Mouse (Mus musculus): ENCODE measurements around the gene Rab29. TPM values are rescaled to one million over a fixed set of nuclear protein-coding genes. Genes with fewer than 3 reads are reported as not detected.
"Not testable (repeated sequence)": the region's sequence is repeated elsewhere in the genome, so short reads cannot be mapped to it uniquely, and the experiment has no call there.

The Rab29 gene
- total RNA-seq, 2 experiments from 2014 or later = 7.2 to 9.1 TPM

DNA sequence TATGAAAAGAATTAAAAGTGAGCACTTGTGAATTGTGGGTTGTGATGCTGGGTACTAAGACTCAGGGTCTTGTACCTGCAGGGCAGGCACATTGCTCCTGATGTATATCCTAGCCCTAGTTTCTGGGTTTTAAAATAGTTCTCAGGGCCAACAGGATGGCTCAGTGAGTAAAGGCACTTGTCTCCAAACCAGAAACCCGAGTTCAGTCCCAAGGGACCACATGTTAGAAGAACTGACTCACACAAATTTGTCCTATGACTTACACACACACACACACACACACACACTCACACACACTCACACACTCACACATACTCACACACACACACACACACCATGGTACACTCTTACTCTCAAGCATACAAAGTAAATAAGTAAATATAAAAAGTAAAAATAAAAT, 5.8 kb downstream of the Rab29 start:
- TF ChIP-seq CTCF (conservative IDR thresholded peaks at IDR 0.05) = no peak
- Histone ChIP-seq H3K4me3 (no peak overlapping the region), H3K27ac (no peak overlapping the region)
- no peak for DNase-seq (ENCODE audit: low spot score in 2 of 2)

DNA sequence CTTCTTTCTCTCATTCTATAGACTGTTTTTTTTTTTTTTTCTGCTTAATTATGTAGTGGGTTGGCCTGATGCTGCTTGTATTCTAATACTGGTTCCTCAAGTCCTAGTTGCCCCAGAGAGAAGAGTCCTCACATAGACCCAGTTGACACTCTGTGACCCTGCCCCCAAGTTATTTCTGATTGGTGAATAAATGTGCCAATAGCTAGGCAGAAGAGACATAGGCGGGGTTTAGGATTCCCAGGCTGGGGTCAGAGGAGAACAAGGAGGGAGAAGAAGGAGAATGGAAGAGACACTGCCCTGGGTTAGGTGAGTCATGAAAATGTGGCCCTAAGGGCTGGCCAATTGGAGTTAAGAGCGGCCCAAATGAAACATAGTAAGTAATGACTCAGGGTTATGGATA, 12.8 kb downstream of the Rab29 start:
- no peak for TF ChIP-seq CTCF (conservative IDR thresholded peaks at IDR 0.05)
- no peak for DNase-seq (ENCODE audit: low spot score in 2 of 2)

DNA sequence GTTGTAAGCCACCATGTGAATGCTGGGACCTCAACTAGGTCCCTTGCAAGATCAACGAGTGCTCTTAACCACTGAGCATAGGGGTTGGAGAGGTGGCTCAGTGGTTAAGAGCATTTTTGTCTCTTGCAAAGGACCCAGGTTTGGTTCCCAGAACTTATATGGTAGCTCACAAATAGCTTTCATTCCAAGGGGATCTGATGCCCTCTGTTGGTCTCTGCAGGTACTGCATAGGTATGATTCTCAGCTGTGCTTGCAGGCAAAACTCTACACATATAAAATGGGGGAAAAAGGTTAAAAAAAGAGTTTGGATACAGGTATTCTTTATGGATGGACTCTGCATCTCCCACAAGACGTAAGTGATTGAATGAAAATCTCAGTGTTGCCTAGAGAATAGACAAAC, 15.8 kb downstream of the Rab29 start:
- DNase-seq (ENCODE audit: low spot score in 2 of 2) = no peak
- H3K4me3 ChIP-seq = no peak overlapping the region
- TF ChIP-seq CTCF (conservative IDR thresholded peaks at IDR 0.05) = peak; percentile 74
- no peak overlapping the region for H3K27ac ChIP-seq

More for the DNA sequence above, 12.8 kb downstream of the Rab29 start:
- Histone ChIP-seq H3K27ac (no peak overlapping the region), H3K4me3 (no peak overlapping the region)

DNA sequence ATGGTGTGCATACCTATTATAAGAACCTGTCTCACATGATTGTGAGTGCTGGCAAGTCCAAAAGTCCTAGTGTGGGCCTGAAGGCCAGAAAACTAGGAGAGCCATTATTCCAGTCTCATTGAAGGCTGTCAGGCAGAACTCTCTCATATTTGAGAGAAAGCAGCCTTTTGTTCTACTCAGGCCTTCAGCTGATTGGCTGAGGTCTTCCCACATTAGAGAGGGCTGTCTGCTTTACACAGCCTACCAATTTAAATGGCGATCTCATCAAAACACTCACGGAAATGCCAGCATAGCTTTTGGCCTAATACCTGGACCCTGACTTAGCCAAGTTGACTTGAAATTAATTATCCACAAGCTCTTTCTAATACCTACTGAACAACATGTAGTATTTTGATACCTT, 19.1 kb downstream of the Rab29 start:
- no peak for DNase-seq (ENCODE audit: low spot score in 2 of 2)
- Histone ChIP-seq H3K27ac (peak overlapping the region; percentile 62), H3K4me3 (no peak overlapping the region)
- TF ChIP-seq CTCF (conservative IDR thresholded peaks at IDR 0.05) = no peak

DNA sequence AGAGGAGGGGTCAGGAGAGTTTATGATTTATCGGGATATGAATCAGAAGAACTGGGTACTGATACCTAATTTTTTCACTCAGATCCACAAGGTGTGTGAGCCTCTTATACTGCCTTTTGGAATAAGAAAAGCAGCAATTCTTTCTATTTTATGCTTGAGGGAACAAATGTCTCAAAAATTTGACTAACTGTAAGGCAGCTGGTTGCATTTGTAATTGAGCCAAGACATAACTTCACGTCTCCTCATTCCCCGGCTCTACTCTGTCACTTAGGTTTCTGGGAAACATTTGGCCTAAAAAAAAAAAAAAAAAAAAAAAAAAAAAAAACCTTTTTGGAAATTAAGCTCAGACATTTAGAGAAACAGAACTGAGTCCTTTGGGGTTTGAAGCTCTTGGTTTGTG, 19.6 kb downstream of the Rab29 start:
- DNase-seq (ENCODE audit: low spot score in 2 of 2) = peak in 1 of 2 experiments; percentile 30
- TF ChIP-seq CTCF (conservative IDR thresholded peaks at IDR 0.05) = no peak
- H3K4me3 ChIP-seq = no peak overlapping the region
- peak overlapping the region; percentile 62 for H3K27ac ChIP-seq

DNA sequence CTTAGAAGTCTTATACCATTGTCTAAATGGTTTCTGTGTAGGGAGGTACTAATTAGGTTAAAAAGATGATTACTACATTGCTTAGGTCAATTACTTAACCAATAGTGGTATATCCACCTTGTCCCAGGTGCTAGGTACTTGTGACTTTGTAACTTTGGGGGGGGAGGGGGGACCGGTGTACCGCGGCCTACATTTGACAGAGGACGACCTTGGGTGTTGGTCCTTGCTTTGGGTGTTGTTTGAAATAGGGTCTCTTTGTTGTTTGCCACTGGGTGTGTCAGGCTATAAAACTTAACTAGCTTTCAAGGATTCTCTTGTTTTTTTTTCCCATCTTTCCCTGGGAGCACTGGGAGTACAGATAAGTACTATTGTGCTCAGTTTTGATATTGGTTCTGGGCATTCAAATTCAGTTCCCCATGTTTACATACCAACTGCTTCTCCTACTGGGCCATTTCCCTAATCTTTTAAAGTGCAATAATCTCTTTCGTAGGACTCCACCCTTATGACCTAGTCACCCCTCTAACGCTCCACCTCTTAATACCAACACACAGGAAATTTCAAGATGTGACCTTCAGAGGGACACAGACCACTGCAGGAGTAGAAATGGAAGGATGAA, 23.1 kb downstream of the Rab29 start:
- DNase-seq (ENCODE audit: low spot score in 2 of 2) = no peak
- Histone ChIP-seq H3K27ac (no peak overlapping the region), H3K4me3 (no peak overlapping the region)
- no peak for TF ChIP-seq CTCF (conservative IDR thresholded peaks at IDR 0.05)

DNA sequence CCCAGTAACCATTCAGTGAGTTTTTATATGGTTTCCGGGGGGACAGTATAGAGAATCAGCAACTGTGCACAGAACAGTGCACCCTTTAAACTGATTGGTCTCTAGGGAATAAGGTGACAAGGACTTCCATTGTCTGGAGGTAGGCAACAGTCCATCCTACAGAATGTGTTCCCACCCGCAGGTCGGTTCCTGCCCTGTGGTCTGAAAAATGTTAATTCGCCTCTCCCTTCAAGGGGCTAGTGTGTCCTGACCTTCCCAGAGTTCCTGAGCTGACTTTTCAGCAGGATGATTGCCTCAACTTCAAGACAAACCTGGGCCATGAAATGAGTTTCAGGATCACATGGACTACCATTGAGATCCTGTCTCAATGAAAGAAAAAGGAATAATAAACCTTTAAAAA, 24.4 kb downstream of the Rab29 start:
- TF ChIP-seq CTCF (conservative IDR thresholded peaks at IDR 0.05) = no peak
- H3K4me3 ChIP-seq = no peak overlapping the region
- no peak overlapping the region for H3K27ac ChIP-seq
- no peak for DNase-seq (ENCODE audit: low spot score in 2 of 2)

DNA sequence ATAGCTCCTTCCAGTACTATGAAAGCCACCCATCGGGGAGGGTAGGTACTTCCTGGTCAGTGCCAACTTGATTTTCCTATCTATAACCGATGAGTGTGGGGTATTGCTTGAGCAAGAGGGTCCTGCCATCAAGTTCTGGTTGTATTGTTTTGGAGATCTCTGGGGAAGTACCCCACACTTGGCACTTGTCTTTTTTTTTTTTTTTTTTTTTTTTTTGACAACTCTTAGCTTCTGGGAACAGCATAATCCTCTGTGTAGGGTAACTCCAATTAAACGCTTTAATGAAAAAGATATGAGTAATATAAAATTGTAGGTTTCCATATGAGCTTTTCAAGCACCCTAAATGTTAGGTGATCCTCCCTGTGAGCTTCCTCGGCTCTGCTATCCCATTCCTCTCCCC, 35.7 kb downstream of the Rab29 start:
- H3K27ac ChIP-seq = no peak overlapping the region
- no peak for DNase-seq (ENCODE audit: low spot score in 2 of 2)
- no peak overlapping the region for H3K4me3 ChIP-seq
- no peak for TF ChIP-seq CTCF (conservative IDR thresholded peaks at IDR 0.05)

DNA sequence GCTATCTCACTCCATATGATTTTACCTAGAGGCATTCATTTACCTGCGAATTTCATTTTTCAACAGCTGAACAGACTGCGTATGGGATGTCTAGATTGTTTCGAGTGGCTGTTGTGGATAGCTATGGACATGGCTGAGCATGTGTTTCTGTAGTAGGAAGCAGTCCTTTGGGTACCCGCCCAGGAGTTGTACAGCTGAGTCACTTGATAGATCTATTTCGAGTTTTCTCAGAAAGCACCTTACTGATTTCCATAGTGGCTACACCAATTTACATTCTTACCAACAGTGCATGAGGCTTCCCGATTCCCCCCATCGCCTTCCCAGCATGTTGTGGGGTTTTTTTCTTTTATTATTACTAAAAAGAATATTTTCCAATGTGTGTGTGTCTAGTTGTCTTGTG, 36.2 kb downstream of the Rab29 start:
- TF ChIP-seq CTCF (conservative IDR thresholded peaks at IDR 0.05) = no peak
- Histone ChIP-seq H3K4me3 (no peak overlapping the region), H3K27ac (no peak overlapping the region)
- no peak for DNase-seq (ENCODE audit: low spot score in 2 of 2)

DNA sequence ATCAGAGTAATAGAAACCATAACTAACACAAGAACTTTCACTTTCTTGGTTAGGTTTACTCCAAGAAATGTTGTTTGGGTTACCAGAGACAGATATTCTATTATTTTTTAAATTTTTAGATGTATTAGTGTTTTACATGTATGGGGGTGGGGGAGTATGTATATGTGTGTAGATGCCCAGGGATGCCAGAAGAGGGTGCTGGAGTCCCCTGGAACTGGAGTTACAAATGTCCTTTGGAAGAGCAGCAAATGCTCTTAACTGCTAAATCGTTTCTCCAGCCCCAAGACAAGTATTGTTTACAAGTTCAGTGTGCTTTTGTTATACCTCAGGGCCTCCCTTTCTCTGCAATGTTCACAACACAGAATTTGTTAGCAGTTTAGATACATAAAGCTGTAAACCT, 38.5 kb downstream of the Rab29 start:
- Histone ChIP-seq H3K4me3 (no peak overlapping the region), H3K27ac (no peak overlapping the region)
- peak; percentile 72 for TF ChIP-seq CTCF (conservative IDR thresholded peaks at IDR 0.05)
- no peak for DNase-seq (ENCODE audit: low spot score in 2 of 2)

DNA sequence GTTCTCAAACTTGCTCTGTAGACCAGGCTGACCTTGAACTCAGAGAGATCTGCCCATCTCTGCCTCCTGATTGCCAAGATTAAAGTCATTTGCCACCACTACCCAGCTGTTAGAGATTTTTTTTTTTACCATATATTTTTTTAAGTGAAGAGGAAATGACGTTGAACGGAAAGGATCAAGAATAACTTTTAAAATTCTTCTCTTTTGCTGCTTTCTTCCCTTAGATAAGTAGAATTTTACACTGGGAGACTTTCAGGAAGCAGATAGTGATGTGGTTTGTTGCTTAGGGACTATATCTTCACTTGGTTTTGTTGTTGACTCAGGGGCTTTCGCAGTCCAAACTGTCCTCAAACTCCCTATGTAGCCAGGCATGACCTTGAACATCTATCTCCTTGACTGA, 41.4 kb downstream of the Rab29 start:
- no peak for TF ChIP-seq CTCF (conservative IDR thresholded peaks at IDR 0.05)
- H3K27ac ChIP-seq = no peak overlapping the region
- no peak for DNase-seq (ENCODE audit: low spot score in 2 of 2)

DNA sequence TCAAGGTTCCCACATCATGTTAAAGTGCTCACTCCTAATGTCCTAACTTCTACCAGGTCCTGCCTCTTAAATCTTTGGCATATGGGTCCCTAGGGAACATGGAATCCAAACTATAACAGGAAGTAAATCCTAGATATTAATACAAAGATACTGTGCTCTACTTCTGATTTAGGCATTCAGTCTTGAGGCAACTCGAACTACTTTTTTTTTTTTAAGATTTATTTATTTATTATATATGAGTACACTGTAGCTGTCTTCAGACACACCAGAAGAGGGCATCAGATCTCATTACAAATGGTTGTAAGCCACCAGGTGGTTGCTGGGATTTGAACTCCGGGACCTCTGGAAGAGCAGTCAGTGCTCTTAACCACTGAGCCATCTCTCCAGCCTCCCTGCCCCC, 42.2 kb downstream of the Rab29 start:
- H3K27ac ChIP-seq, H3K4me3 ChIP-seq: not testable (repeated sequence)

More for the DNA sequence above, 41.4 kb downstream of the Rab29 start:
- H3K4me3 ChIP-seq = no peak overlapping the region

DNA sequence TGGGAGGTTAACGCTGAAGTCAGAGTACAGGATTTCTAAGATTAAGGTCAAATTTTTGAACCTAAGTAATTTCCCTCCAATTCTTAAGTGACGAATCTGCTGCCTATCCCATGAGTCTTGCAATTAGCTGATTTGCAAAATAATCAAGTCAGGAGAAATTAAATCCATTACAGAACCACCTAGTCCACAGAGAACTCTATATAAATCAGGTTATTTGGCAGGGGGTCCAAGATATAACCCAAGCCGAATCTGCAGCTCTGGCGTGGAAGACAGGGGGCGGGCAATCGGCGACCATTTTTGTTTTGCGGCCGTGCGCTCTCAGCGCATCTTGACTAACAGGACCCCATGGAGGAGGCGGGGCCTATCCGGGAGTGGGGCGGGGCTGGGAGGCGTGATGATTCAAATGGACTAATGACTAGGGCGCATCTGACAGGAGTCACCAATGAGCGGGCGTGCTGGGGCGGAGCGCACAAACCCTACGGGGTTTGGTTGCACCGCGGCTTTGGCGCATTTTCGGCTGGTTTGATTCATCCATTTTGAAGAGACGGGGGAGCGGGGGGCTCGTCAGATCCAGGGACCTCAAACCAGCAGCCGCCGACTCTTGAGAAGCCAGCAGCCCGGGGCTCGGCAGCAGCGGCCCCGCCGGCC, 43.1 kb downstream of the Rab29 start, which contains the start of gene Nucks1:
TSS of gene Nucks1 (plus strand) at position 534 of the 648 bp plus-strand sequence.
- peak; percentile 69 for TF ChIP-seq CTCF (conservative IDR thresholded peaks at IDR 0.05)
- DNase-seq (ENCODE audit: low spot score in 2 of 2) = peak; percentile 99 to 100
- Histone ChIP-seq H3K4me3 (peak within 1 kb of the TSS; percentile 95), H3K27ac (peak within 1 kb of the TSS; percentile 99)

More for the DNA sequence above, 42.2 kb downstream of the Rab29 start:
- not testable (repeated sequence) for DNase-seq (ENCODE audit: low spot score in 2 of 2)
